Comparison of ENCODE assay signal across 8 mouse cellular contexts in genomic region chr9:54336532-54337144, GRCm38 (mm10). TPM values are rescaled to one million over a fixed set of nuclear protein-coding genes. Genes with fewer than 3 reads are reported as not detected.
DNase-seq lines count a peak whose midpoint lies in the region; ATAC-seq and TF ChIP-seq lines count a peak whose summit lies in the region.

No protein-coding gene starts in this region.

- no peaks in the 10 kb centered on the region for H3K4me1 ChIP-seq in kidney, adult 2 months (ENCODE audit: control insufficient read depth, insufficient read depth, low read length)
- H3K4me1 ChIP-seq in limb, embryonic 10.5 days: no peaks in the 10 kb centered on the region
- no peaks in the 10 kb centered on the region for H3K4me1 ChIP-seq in neural tube, embryonic 14.5 days (ENCODE audit: control insufficient read depth, insufficient read depth, low read length)

- no peak overlapping the region for H3K27ac ChIP-seq in kidney, adult 2 months (ENCODE audit: insufficient read depth, low read depth, low read length)
- no peak overlapping the region for H3K27ac ChIP-seq in limb, embryonic 10.5 days
- H3K27ac ChIP-seq in neural tube, embryonic 14.5 days (ENCODE audit: low read depth, low read length): no peak overlapping the region

- H3K36me3 ChIP-seq in kidney, adult 2 months (ENCODE audit: control insufficient read depth, insufficient read depth, low read length): no peaks in the 10 kb centered on the region
- H3K36me3 ChIP-seq in limb, embryonic 10.5 days: no peaks in the 10 kb centered on the region
- H3K36me3 ChIP-seq in neural tube, embryonic 14.5 days (ENCODE audit: control insufficient read depth, insufficient read depth, low read length): no peaks in the 10 kb centered on the region

- no peak for TF ChIP-seq POLR2A in brain, embryonic 14.5 days (IDR thresholded peaks at IDR 0.05; ENCODE audit: borderline replicate concordance, extremely low read depth, insufficient read depth, insufficient read length, poor library complexity, severe bottlenecking)
- no peak for TF ChIP-seq POLR2A in kidney, adult 2 months (IDR thresholded peaks at IDR 0.05; ENCODE audit: low read depth, low read length)

- H3K4me2 ChIP-seq in neural tube, embryonic 14.5 days (ENCODE audit: low read depth, low read length): no peak overlapping the region

- no peaks in the 10 kb centered on the region for H3K9me3 ChIP-seq in limb, embryonic 10.5 days (replicated peaks)
- H3K9me3 ChIP-seq in neural tube, embryonic 14.5 days (ENCODE audit: control insufficient read depth, low read length): no peaks in the 10 kb centered on the region

- no peak overlapping the region for H3K9ac ChIP-seq in neural tube, embryonic 14.5 days (replicated peaks; ENCODE audit: low read depth, low read length)

- ATAC-seq in neural tube, embryonic 14.5 days (ENCODE audit: low read depth): peak; percentile 61; the same call in 1 of the 2 replicates
- no peak for ATAC-seq in granulocyte monocyte progenitor cell, adult 5-6 weeks (replicated peaks; ENCODE audit: poor library complexity, severe bottlenecking)

- TF ChIP-seq CTCF in brain, embryonic 14.5 days (IDR thresholded peaks at IDR 0.05; ENCODE audit: borderline replicate concordance, extremely low read depth, insufficient read depth, insufficient read length): peak; percentile 76; the same call in 1 of the 2 replicates
- peak; percentile 73 for TF ChIP-seq CTCF in kidney, adult 2 months (conservative IDR thresholded peaks at IDR 0.05; ENCODE audit: insufficient read depth, insufficient read length, low read depth, low read length)

- WGBS in kidney, adult 2 months: 48% methylated on average over 6 of the region's 6 CpGs
- WGBS in limb, embryonic 10.5 days: 47% methylated on average over 6 of the region's 6 CpGs
- 48% methylated on average over 6 of the region's 6 CpGs for WGBS in neural tube, embryonic 14.5 days

- H3K27me3 ChIP-seq in kidney, adult 2 months (replicated peaks; ENCODE audit: control insufficient read depth, insufficient read depth, low read length): no peaks in the 10 kb centered on the region
- no peaks in the 10 kb centered on the region for H3K27me3 ChIP-seq in limb, embryonic 10.5 days (ENCODE audit: low read depth, poor library complexity, severe bottlenecking)
- H3K27me3 ChIP-seq in neural tube, embryonic 14.5 days (ENCODE audit: control insufficient read depth, insufficient read depth, low read length): no peaks in the 10 kb centered on the region

- peak; percentile 6 for DNase-seq in thymus, postnatal 0 days (ENCODE audit: low spot score)
- DNase-seq in thymus, adult 18-20 months: no peak
- peak; percentile 88 for DNase-seq in brain, embryonic 14.5 days (ENCODE audit: low read depth)
- DNase-seq in fibroblast of lung, adult 2 months (ENCODE audit: low read depth): peak; percentile 27
- DNase-seq in kidney, adult 2 months: peak; percentile 33
- peak; percentile 59 for DNase-seq in limb, embryonic 10.5 days (ENCODE audit: low spot score)

- H3K4me3 ChIP-seq in kidney, adult 2 months (ENCODE audit: insufficient read depth, low read depth, low read length): no peak overlapping the region
- no peak overlapping the region for H3K4me3 ChIP-seq in limb, embryonic 10.5 days
- H3K4me3 ChIP-seq in neural tube, embryonic 14.5 days (ENCODE audit: low read depth, low read length): no peak overlapping the region

RNA-seq across cellular contexts. Expression of gene Gldn, which starts 50.4 kb away (rescaled TPM):
- 0.08 TPM in 1 of 2 replicates, not detected in the other for polyA plus RNA-seq in thymus, postnatal 0 days (2015; fragmentation: Nextera tagmentation; extraction: Ambion mirVana)
- 0.20 and 0.23 TPM in 2 replicates for polyA plus RNA-seq in brain, embryonic 14.5 days (2012; rRNA removed)
- polyA plus RNA-seq in kidney, adult 2 months (2012; rRNA removed): 0.05 and 0.17 TPM in 2 replicates
- polyA plus RNA-seq in limb, embryonic 10.5 days (2016; fragmentation: Nextera tagmentation; extraction: Ambion mirVana): 0.30 and 0.35 TPM in 2 replicates
- 0.24 and 0.59 TPM in 2 replicates for polyA plus RNA-seq in neural tube, embryonic 14.5 days (2014; fragmentation: Nextera tagmentation; extraction: Ambion mirVana)
- total RNA-seq in granulocyte monocyte progenitor cell, adult 5-6 weeks (2014; fragmentation: Nextera tagmentation): not detected in 2 replicates
- not detected in 2 replicates for total RNA-seq in granulocyte monocyte progenitor cell, adult 5-6 weeks (2017)

Comparison
In these comparisons a context has a peak if more than half of its experiments do, and no peak if none do; other contexts are left out.
1. DNase-seq: peak in thymus, postnatal 0 days (single experiment), brain, embryonic 14.5 days (single experiment), fibroblast of lung, adult 2 months (single experiment), kidney, adult 2 months (single experiment) and limb, embryonic 10.5 days (single experiment); none in thymus, adult 18-20 months (0 of 2).